Mouse (Mus musculus): ENCODE measurements around the gene Neurog1. TPM values are rescaled to one million over a fixed set of nuclear protein-coding genes. Genes with fewer than 3 reads are reported as not detected.
A peak's percentile ranks its signal among the peaks of the same experiment; 100 is the strongest.

Neurog1 gene
- total and polyA plus RNA-seq, 2 experiments from 2014 or later: not detected

- H3K4me1 ChIP-seq (ENCODE audit: insufficient read depth): no peaks in the 10 kb centered on the region
- H3K27ac ChIP-seq (ENCODE audit: low read depth, low read length): no peak overlapping the region
- DNase-seq (no peak), ATAC-seq (0 out of 2 replicates have a peak, but pooled peaks have one; percentile 34)
- 58% methylated on average over 11 of the region's 11 CpGs for WGBS
- no peaks in the 10 kb centered on the region for H3K36me3 ChIP-seq (ENCODE audit: insufficient read depth)
- H3K4me2 ChIP-seq (ENCODE audit: low read depth): no peak overlapping the region
- no peak overlapping the region for H3K9ac ChIP-seq
- H3K27me3 ChIP-seq (ENCODE audit: insufficient read depth, low read length): peaks cover 9% of the 10 kb centered on the region
- H3K4me3 ChIP-seq (ENCODE audit: low read depth, low read length): no peak overlapping the region
- no peaks in the 10 kb centered on the region for H3K9me3 ChIP-seq (ENCODE audit: low read length)
- TF ChIP-seq CTCF (IDR thresholded peaks at IDR 0.05; ENCODE audit: low read depth): no peak
Measured at GRCm38 (mm10) chr13:56289261-56289660, 37.3 kb upstream of the Neurog1 start.

GRCm38 (mm10) chr13:56288601-56289000 is 36.6 kb upstream of the Neurog1 start:
- ATAC-seq (no peak), DNase-seq (no peak)
- Histone ChIP-seq H3K36me3 (ENCODE audit: insufficient read depth) (no peaks in the 10 kb centered on the region), H3K4me3 (ENCODE audit: low read depth, low read length) (no peak overlapping the region), H3K4me2 (ENCODE audit: low read depth) (no peak overlapping the region), H3K27me3 (ENCODE audit: insufficient read depth, low read length) (peaks cover 3% of the 10 kb centered on the region), H3K27ac (ENCODE audit: low read depth, low read length) (no peak overlapping the region), H3K4me1 (ENCODE audit: insufficient read depth) (no peaks in the 10 kb centered on the region), H3K9me3 (ENCODE audit: low read length) (no peaks in the 10 kb centered on the region), H3K9ac (no peak overlapping the region)
- TF ChIP-seq CTCF (IDR thresholded peaks at IDR 0.05; ENCODE audit: low read depth): no peak
- WGBS: 49% methylated on average over 4 of the region's 4 CpGs

GRCm38 (mm10) chr13:56287091-56287490 is 35.1 kb upstream of the Neurog1 start:
- H3K27me3 ChIP-seq (ENCODE audit: insufficient read depth, low read length): no peaks in the 10 kb centered on the region
- H3K9ac ChIP-seq: no peak overlapping the region
- no peak for TF ChIP-seq CTCF (IDR thresholded peaks at IDR 0.05; ENCODE audit: low read depth)
- DNase-seq: no peak
- peak; percentile 81; the same call in 1 of the 2 replicates for ATAC-seq
- H3K9me3 ChIP-seq (ENCODE audit: low read length): no peaks in the 10 kb centered on the region
- no peaks in the 10 kb centered on the region for H3K4me1 ChIP-seq (ENCODE audit: insufficient read depth)
- WGBS: 36% methylated on average over 9 of the region's 9 CpGs
- H3K36me3 ChIP-seq (ENCODE audit: insufficient read depth): no peaks in the 10 kb centered on the region
- H3K4me3 ChIP-seq (ENCODE audit: low read depth, low read length): no peak overlapping the region
- H3K4me2 ChIP-seq (ENCODE audit: low read depth): no peak overlapping the region
- H3K27ac ChIP-seq (ENCODE audit: low read depth, low read length): no peak overlapping the region

- no peak for TF ChIP-seq CTCF (IDR thresholded peaks at IDR 0.05; ENCODE audit: low read depth)
- Histone ChIP-seq H3K36me3 (ENCODE audit: insufficient read depth) (no peaks in the 10 kb centered on the region), H3K4me2 (ENCODE audit: low read depth) (no peak overlapping the region), H3K9ac (no peak overlapping the region), H3K4me3 (ENCODE audit: low read depth, low read length) (no peak overlapping the region), H3K27ac (ENCODE audit: low read depth, low read length) (no peak overlapping the region), H3K4me1 (ENCODE audit: insufficient read depth) (no peaks in the 10 kb centered on the region), H3K27me3 (ENCODE audit: insufficient read depth, low read length) (no peaks in the 10 kb centered on the region), H3K9me3 (ENCODE audit: low read length) (no peaks in the 10 kb centered on the region)
- 87% methylated on average over 13 of the region's 13 CpGs for WGBS
- ATAC-seq (no peak), DNase-seq (no peak)
Measured at GRCm38 (mm10) chr13:56283321-56283720, 31.4 kb upstream of the Neurog1 start.

DNA sequence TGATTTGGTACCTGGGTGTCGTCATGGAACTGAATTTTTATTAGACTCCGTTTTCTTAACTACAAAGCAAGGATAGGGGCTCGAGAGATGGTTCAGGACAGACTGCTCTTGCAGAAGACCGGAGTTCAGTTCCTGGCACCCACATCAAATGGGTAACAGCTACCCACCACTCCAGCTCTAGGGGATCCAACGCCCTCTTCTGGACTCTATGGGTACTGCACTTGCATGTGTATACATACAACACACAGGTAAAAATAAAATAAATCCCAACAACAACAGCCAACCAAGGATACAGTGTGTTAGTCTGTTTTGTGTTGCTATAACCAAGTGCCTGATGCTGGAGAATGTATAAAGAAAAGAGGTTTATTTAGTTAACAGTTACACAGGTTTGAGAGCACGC is 28.4 kb upstream of the Neurog1 start:
- no peak overlapping the region for H3K4me2 ChIP-seq (ENCODE audit: low read depth)
- no peak overlapping the region for H3K9ac ChIP-seq
- H3K4me1 ChIP-seq (ENCODE audit: insufficient read depth): no peaks in the 10 kb centered on the region
- H3K36me3 ChIP-seq (ENCODE audit: insufficient read depth): no peaks in the 10 kb centered on the region
- no peaks in the 10 kb centered on the region for H3K27me3 ChIP-seq (ENCODE audit: insufficient read depth, low read length)
- 80% methylated on average over 6 of the region's 6 CpGs for WGBS
- H3K27ac ChIP-seq (ENCODE audit: low read depth, low read length): no peak overlapping the region
- no peak for ATAC-seq
- H3K9me3 ChIP-seq (ENCODE audit: low read length): no peaks in the 10 kb centered on the region
- TF ChIP-seq CTCF (IDR thresholded peaks at IDR 0.05; ENCODE audit: low read depth): peak; percentile 41
- no peak overlapping the region for H3K4me3 ChIP-seq (ENCODE audit: low read depth, low read length)
- DNase-seq: no peak

- DNase-seq (peak; percentile 93), ATAC-seq (peak; percentile 90)
- Histone ChIP-seq H3K9ac (no peak overlapping the region), H3K27ac (ENCODE audit: low read depth, low read length) (no peak overlapping the region), H3K4me3 (ENCODE audit: low read depth, low read length) (no peak overlapping the region), H3K4me2 (ENCODE audit: low read depth) (no peak overlapping the region), H3K36me3 (ENCODE audit: insufficient read depth) (no peaks in the 10 kb centered on the region), H3K9me3 (ENCODE audit: low read length) (no peaks in the 10 kb centered on the region), H3K4me1 (ENCODE audit: insufficient read depth) (no peaks in the 10 kb centered on the region), H3K27me3 (ENCODE audit: insufficient read depth, low read length) (no peaks in the 10 kb centered on the region)
- 16% methylated on average over 8 of the region's 8 CpGs for WGBS
- TF ChIP-seq CTCF (IDR thresholded peaks at IDR 0.05; ENCODE audit: low read depth): peak; percentile 97
Measured at GRCm38 (mm10) chr13:56279439-56279838, 27.5 kb upstream of the Neurog1 start.

DNA sequence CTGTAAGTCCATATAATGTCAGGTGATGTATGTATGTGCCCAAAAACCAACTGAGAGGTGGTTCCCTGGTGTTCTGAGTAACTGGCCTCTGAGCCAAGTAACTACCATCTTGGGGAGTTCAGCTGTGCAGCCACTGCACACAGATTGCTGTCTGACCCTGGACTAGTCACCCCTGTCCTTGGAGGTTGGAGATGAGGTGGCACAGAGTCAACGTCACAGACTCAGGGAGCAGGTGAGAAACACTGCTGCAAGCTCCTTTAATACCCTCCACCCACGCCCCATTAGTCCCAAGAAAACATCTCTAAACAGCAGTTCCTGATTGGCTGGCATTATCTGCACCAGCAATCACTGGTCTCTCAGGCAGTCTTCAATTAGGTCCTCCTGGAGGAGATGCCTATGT is 23.2 kb upstream of the Neurog1 start:
- Histone ChIP-seq H3K4me3 (ENCODE audit: low read depth, low read length) (no peak overlapping the region), H3K27me3 (ENCODE audit: insufficient read depth, low read length) (no peaks in the 10 kb centered on the region), H3K27ac (ENCODE audit: low read depth, low read length) (no peak overlapping the region), H3K4me2 (ENCODE audit: low read depth) (no peak overlapping the region), H3K9me3 (ENCODE audit: low read length) (0 out of 2 replicates have a peak, but pooled peaks cover 5% of the 10 kb centered on the region), H3K4me1 (ENCODE audit: insufficient read depth) (no peaks in the 10 kb centered on the region), H3K9ac (no peak overlapping the region), H3K36me3 (ENCODE audit: insufficient read depth) (no peaks in the 10 kb centered on the region)
- TF ChIP-seq CTCF (IDR thresholded peaks at IDR 0.05; ENCODE audit: low read depth): no peak
- DNase-seq: no peak
- no peak for ATAC-seq
- 56% methylated on average over 2 of the region's 2 CpGs for WGBS

Data from forebrain, postnatal 0 days (tissue).